Mouse (Mus musculus) limb, embryonic 12.5 days (tissue): ENCODE results near the gene Zfp655. TPM values are rescaled to one million over a fixed set of nuclear protein-coding genes. Genes with fewer than 3 reads are reported as not detected.

ENCODE experiments used
- ATAC-seq: fragments of 200-750 bp; cut with Nextera tagmentation; 2 replicates; pipeline ENCODE4 v1.8.0; 2017; ENCODE audit warnings: low read depth, moderate TSS enrichment; ENCODE audit not compliant: insufficient number of reproducible peaks, insufficient read depth, low FRiP score, low TSS enrichment
- H3K27ac ChIP-seq: fragments of 300-500 bp; sonication (generic); 2 replicates; pipeline ENCODE4 v1.5.1; 2016; ENCODE audit warnings: mild to moderate bottlenecking, moderate library complexity
- H3K27me3 ChIP-seq: fragments of 300-500 bp; sonication (generic); 2 replicates; pipeline ENCODE4 v1.6.1; 2016; ENCODE audit warnings: mild to moderate bottlenecking, moderate library complexity
- H3K36me3 ChIP-seq: fragments of 300-500 bp; sonication (generic); 2 replicates; pipeline ENCODE4 v1.6.1; 2016; ENCODE audit warnings: mild to moderate bottlenecking, moderate library complexity
- H3K4me1 ChIP-seq: fragments of 300-500 bp; sonication (generic); replicated peaks from 2 replicates; pipeline ENCODE4 v1.6.1; 2016
- H3K4me2 ChIP-seq: fragments of 300-500 bp; sonication (generic); 2 replicates; pipeline ENCODE4 v1.6.1; 2016; ENCODE audit warnings: mild to moderate bottlenecking, moderate library complexity
- H3K4me3 ChIP-seq: fragments of 300-500 bp; sonication (generic); replicated peaks from 2 replicates; pipeline ENCODE4 v1.5.1; 2016; ENCODE audit warnings: mild to moderate bottlenecking
- H3K9ac ChIP-seq: fragments of 300-500 bp; sonication (generic); replicated peaks from 2 replicates; pipeline ENCODE4 v1.6.1; 2016; ENCODE audit warnings: mild to moderate bottlenecking, moderate library complexity
- H3K9me3 ChIP-seq: fragments of 300-500 bp; sonication (generic); 2 replicates; pipeline ENCODE4 v1.6.1; 2016; ENCODE audit warnings: mild to moderate bottlenecking, moderate library complexity
- WGBS: fragments of 180-500 bp; shearing (Covaris S2); methylation state at CpG from one replicate; pipeline ENCODE4 v1.1.7; 2016; 5-methylcytosine and 5-hydroxymethylcytosine counted together
- polyA plus RNA-seq: library from polyadenylated mRNA; unstranded; fragments of >200 nt; fragmentation: Nextera tagmentation; extraction: Ambion mirVana; gene quantifications from 2 replicates; pipeline ENCODE4 v1.2.1, GENCODE M21; 2016

The Zfp655 gene
- polyA plus RNA-seq, 1 experiment from 2014 or later, result 34.2 TPM

DNA sequence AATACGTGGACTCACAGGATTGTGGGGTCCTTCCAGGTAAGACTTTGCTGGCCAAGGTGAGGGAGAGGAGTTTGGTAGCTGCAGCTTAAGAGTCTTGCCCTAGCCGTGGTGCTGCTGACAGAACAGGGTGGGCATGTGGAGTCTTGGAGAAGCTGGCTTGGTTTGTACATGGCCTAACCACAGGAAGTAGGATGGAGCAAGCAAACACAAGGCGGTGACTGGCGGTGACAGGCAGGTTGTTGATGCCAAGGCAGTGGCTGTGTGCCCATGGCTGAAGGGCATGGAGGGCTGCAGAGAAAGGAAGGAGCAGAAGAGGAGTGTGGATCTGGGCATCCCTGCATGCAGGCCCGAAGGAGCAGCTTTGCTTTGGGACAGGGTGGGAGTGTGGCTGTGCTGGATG lies 56.9 kb downstream of the Zfp655 start:
- H3K36me3 ChIP-seq, result peaks cover 100% of the 10 kb centered on the region

DNA sequence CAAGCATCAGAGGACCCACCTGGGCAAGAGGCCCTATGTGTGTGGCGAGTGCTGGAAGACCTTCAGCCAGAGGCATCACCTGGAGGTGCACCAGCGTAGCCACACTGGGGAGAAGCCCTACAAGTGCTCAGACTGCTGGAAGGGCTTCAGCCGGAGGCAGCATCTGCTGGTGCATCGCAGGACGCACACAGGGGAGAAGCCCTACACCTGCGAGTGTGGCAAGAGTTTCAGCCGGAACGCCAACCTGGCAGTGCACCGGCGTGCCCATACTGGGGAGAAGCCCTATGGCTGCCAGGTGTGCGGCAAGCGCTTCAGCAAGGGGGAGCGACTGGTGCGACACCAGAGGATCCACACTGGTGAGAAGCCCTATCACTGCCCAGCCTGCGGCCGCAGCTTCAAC lies 59.2 kb downstream of the Zfp655 start:
- no peak for ATAC-seq
- H3K27me3 ChIP-seq, result no peaks in the 10 kb centered on the region
- H3K4me2 ChIP-seq, result no peak overlapping the region
- no peak overlapping the region for H3K9ac ChIP-seq
- no peak overlapping the region for H3K4me3 ChIP-seq
- H3K9me3 ChIP-seq, result 0 out of 2 replicates have a peak, but pooled peaks cover 2% of the 10 kb centered on the region
- H3K4me1 ChIP-seq, result no peaks in the 10 kb centered on the region
- H3K36me3 ChIP-seq, result peaks cover 92% of the 10 kb centered on the region
- 96% methylated on average over 16 of the region's 16 CpGs for WGBS
- H3K27ac ChIP-seq, result no peak overlapping the region

More for the DNA sequence above, 56.9 kb downstream of the Zfp655 start:
- ATAC-seq, result no peak
- Histone ChIP-seq H3K9ac (no peak overlapping the region), H3K4me2 (no peak overlapping the region), H3K27me3 (no peaks in the 10 kb centered on the region), H3K4me1 (no peaks in the 10 kb centered on the region), H3K4me3 (no peak overlapping the region), H3K9me3 (0 out of 2 replicates have a peak, but pooled peaks cover 2% of the 10 kb centered on the region), H3K27ac (no peak overlapping the region)
- 95% methylated on average over 5 of the region's 5 CpGs for WGBS

- peaks cover 75% of the 10 kb centered on the region for H3K36me3 ChIP-seq
- ATAC-seq, result no peak
- H3K27ac ChIP-seq, result no peak overlapping the region
- WGBS, result 87% methylated on average over 6 of the region's 6 CpGs
- H3K27me3 ChIP-seq, result no peaks in the 10 kb centered on the region
- H3K4me3 ChIP-seq, result no peak overlapping the region
- no peaks in the 10 kb centered on the region for H3K4me1 ChIP-seq
- H3K9me3 ChIP-seq, result 0 out of 2 replicates have a peak, but pooled peaks cover 2% of the 10 kb centered on the region
- H3K4me2 ChIP-seq, result no peak overlapping the region
- H3K9ac ChIP-seq, result no peak overlapping the region
Observed at GRCm38 (mm10) chr5:145292398-145292797, 60.9 kb downstream of the Zfp655 start.

Other genes starting within 250 kb of the Zfp655 start
- not detected in 2 replicates for gene Gm4871, start 199.0 kb upstream of the Zfp655 start, polyA plus RNA-seq
- gene 1700018F24Rik, start 188.7 kb upstream of the Zfp655 start, polyA plus RNA-seq, result not detected in 2 replicates
- gene Arpc1a, start 147.9 kb upstream of the Zfp655 start, polyA plus RNA-seq, result 139 and 142 TPM in 2 replicates
- 0.36 and 0.41 TPM in 2 replicates for gene Kpna7, start 147.7 kb upstream of the Zfp655 start, polyA plus RNA-seq
- 131 and 151 TPM in 2 replicates for gene Arpc1b, start 117.5 kb upstream of the Zfp655 start, polyA plus RNA-seq
- gene Pdap1, start 91.5 kb upstream of the Zfp655 start, polyA plus RNA-seq, result 132 and 145 TPM in 2 replicates
- gene Bud31, start 91.4 kb upstream of the Zfp655 start, polyA plus RNA-seq, result 250 and 254 TPM in 2 replicates
- 18.5 and 20.4 TPM in 2 replicates for gene Ptcd1, start 64.6 kb upstream of the Zfp655 start, polyA plus RNA-seq
- gene Cpsf4, start 64.5 kb upstream of the Zfp655 start, polyA plus RNA-seq, result 65.9 and 67.2 TPM in 2 replicates
- 603 and 604 TPM in 2 replicates for gene Atp5j2, start 39.7 kb upstream of the Zfp655 start, polyA plus RNA-seq
- gene Zkscan14, start 29.8 kb upstream of the Zfp655 start, polyA plus RNA-seq, result 8.2 and 9.1 TPM in 2 replicates
- gene Zkscan5, start 27.2 kb upstream of the Zfp655 start, polyA plus RNA-seq, result 21.5 and 21.8 TPM in 2 replicates
- 0.38 and 0.46 TPM in 2 replicates for gene Zscan25, start 48.8 kb downstream of the Zfp655 start, polyA plus RNA-seq
- gene Cyp3a57, start 113.6 kb downstream of the Zfp655 start, polyA plus RNA-seq, result not detected in 2 replicates
- not detected in 2 replicates for gene Cyp3a16, start 238.0 kb downstream of the Zfp655 start, polyA plus RNA-seq